Mouse (Mus musculus) erythroid progenitor cell, adult 5-6 weeks (primary cell): ENCODE data around the gene Csf2rb2. TPM values are rescaled to one million over a fixed set of nuclear protein-coding genes. Genes with fewer than 3 reads are reported as not detected.
"Not testable (repeated sequence)": the region's sequence is repeated elsewhere in the genome, so short reads cannot be mapped to it uniquely, and the experiment has no call there.

ENCODE experiments used
- ATAC-seq: replicated peaks from 2 replicates; pipeline ENCODE4 v1.8.0; 2016; ENCODE audit warnings: moderate number of reproducible peaks, mild to moderate bottlenecking, moderate TSS enrichment, inconsistent platforms; ENCODE audit not compliant: poor library complexity, low FRiP score, severe bottlenecking
- total RNA-seq, 2 experiments: library from RNA; stranded (forward) in 1 of 2; stranded (reverse) in 1 of 2; fragments of 150-400 nt in 1 of 2; fragments of 186-747, 209-891 nt in 1 of 2; gene quantifications; 2 replicates each; pipeline versions ENCODE4 v1.2.3 to v1.2.4; 2015 to 2017; ENCODE audit warnings: low replicate concordance in 2 of 2

Csf2rb2 gene
- total RNA-seq, 2 experiments from 2014 or later, result 5.0 TPM; not detected in 1

- no peak for ATAC-seq
Measured at GRCm38 (mm10) chr15:78320825-78321496, 15.4 kb upstream of the Csf2rb2 start.

GRCm38 (mm10) chr15:78318338-78319171, 13.0 kb upstream of the Csf2rb2 start:
- not testable (repeated sequence) for ATAC-seq

GRCm38 (mm10) chr15:78313659-78314058, 8.1 kb upstream of the Csf2rb2 start:
- not testable (repeated sequence) for ATAC-seq

DNA sequence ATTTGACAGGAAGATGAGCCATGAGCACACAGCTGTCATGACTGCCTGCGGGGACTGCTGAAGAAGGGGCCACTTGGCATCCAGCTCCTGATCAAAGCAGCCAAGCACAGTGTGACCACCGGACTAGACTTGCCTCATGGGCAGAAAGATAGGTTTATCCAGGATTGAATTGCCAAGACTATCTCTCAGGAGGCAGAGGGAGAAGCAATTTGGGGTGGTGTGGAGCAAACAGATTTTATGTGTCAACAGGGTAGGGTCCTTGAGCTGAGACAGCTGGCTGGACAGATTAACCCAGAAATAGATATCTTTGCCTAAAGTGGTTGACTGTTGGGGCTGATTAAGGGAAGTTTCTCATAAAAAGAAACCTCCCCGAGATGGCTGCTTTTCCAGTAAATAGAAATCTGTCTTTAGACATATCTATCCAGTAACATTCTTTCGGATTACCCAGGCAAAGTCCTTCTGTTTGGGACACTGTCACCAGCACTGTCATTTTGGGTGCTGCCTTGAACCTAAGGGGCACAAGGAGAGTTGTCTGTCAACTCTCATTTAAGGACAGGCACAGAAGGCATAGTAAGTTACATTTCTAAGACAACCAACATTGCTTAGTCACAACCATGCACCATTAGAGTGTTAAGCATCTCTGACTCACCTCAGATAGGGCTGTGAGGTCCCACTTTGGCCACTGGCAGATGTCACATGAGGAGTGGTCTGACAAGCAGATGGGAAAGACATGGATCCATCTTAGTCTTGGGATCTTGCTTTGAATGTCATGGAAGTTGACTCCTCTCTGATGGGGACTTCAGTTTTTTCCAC, 7.1 kb upstream of the Csf2rb2 start:
- ATAC-seq, result not testable (repeated sequence)

- no peak for ATAC-seq
Measured at GRCm38 (mm10) chr15:78310971-78311370, 5.5 kb upstream of the Csf2rb2 start.

DNA sequence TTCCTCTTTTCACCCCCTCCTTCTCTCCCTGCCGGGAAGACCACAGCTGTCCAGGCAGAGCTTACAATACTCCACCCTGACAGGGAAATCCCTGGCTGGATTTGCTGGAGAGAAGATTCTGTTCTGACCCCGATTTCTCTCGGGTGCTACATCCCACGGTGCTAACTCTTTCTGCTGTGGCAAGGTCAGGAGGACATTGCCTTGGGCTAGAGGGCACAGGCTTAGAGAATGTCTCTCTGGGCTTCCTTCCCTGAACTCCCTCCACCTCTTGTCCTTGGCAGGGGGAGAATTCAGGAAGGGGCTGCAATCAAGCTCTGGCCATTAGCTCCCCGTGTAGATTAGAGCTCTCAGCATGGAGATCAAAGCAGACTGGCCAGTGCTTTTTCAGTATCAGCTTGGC, 4.3 kb upstream of the Csf2rb2 start:
- ATAC-seq, result no peak

DNA sequence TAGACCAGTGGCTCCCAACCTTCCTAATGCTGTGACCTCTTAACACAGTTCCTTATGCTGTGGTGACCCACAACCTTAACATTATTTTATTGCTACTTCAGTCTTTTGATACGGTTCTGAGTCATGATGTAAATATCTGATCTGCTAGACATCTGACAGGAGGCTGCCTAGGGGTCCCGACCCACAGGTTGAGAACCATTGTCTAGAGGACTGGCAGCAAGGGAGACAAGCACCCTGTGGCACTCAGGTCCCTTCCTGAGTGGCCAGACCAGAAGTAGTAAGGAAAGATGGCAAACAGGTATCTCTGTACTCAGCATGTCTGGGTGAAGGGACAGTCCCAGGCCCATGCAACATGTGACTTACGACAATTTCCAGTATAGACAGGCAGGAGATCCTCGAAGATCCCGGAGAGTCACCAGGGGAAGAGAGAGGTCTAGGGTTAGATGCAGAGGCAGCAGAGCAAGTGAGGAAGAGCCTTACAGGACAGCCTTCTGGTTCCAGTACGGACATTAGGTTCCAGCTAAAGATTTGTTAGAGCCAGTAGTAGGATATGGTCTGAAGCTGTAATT, 1.8 kb downstream of the Csf2rb2 start:
- no peak for ATAC-seq

DNA sequence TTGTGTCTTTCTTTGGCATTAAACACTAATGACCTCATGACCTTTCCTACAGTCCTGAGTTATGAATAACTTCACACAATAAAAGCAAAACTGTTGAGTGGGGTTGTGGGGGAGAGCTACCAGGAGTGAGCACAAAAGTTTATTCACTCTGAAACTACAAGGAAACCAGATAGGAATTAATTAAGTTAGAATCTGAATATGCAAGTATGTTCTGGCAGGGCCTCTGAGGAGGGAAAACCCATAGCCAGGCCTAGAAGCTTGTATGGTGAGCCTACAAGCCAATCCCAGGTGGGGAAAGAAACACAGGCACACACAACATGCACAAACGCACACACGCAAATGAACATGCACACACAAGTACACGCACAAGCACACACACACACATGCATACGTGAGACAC, 2.8 kb downstream of the Csf2rb2 start:
- no peak for ATAC-seq

GRCm38 (mm10) chr15:78300773-78301172, 4.7 kb downstream of the Csf2rb2 start:
- ATAC-seq, result no peak

GRCm38 (mm10) chr15:78299641-78300040, 5.9 kb downstream of the Csf2rb2 start:
- ATAC-seq, result no peak

GRCm38 (mm10) chr15:78298558-78298957, 7.0 kb downstream of the Csf2rb2 start:
- ATAC-seq, result no peak

DNA sequence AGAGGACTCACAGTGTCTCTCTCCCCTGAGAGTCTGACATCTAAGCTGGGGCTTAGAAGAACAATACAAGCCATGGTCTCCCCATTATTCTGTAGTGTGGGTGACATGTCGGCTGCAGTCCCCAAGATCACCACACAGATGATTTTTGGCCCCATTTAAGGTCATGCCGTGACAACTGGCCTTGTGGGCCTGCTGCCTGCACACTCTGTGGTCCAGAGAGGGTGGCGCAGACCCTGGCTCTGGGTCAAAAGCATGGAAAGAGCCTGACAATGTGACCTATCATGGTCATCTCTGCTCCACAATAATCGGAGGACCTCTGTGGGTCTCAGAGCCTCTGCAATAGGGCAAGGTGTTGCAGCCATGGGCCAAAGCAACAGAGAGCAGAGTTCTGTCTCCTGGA, 11.8 kb downstream of the Csf2rb2 start:
- ATAC-seq, result no peak

GRCm38 (mm10) chr15:78293228-78293627, 12.3 kb downstream of the Csf2rb2 start:
- ATAC-seq, result not testable (repeated sequence)

DNA sequence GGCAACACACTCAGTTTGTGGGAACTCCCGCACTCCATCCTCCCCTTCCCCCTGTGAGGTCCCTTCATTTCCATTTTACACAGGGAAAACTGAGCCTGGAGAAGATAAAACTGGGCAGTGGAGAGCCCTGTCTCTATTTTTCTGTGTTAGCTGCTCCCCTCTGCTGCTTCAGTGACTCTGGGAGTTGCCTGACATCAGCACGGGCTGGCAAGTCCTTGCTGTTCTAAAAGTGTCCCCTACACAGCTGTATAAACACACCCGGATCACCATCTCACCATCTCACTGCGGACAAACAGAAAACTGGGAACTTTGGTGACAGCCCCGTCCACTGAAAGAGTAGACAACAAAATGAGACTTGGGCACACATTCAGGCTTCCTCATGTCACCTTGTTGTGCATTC, 15.7 kb downstream of the Csf2rb2 start:
- ATAC-seq, result not testable (repeated sequence)

DNA sequence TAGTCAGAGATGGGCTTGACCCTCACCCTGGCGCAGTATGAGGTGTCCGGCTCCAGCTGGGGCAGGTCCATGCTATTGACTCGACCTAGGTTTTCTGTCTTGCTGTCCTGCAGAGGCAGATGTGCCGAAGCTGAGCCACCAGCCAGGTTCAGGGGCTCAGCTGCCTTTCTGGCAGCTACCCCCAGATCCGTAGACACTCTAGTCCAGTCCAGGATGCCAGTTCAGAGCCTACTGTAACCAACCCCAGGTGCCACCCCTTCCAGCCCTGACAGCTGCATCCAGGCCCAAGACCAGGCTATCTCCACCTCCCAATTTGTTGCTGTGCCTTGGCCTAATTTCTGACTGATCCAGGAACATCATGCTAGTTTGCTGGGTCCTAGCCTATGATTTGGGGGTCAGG, 17.6 kb downstream of the Csf2rb2 start:
- ATAC-seq, result no peak

DNA sequence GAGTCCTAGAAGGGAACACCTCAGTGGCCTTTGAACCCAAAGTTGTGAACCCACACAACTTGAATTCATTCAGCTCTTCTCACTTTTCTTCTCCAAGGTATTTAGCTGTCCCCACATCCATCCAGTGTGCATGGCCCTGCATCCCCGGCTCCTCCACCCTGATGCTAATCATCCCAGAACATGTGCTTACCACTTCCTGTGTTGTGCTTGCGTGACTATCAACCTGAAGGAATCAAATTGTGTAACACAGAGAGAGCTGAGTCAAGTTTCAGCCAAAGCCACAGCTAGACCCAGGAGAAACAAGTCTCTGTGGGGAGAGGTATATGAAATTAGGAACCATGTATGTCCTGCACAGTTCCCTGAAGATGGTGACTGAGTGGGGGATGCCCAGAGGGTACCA, 27.2 kb downstream of the Csf2rb2 start:
- no peak for ATAC-seq

- no peak for ATAC-seq
Measured at GRCm38 (mm10) chr15:78271208-78271607, 34.3 kb downstream of the Csf2rb2 start.

GRCm38 (mm10) chr15:78267865-78268264, 37.7 kb downstream of the Csf2rb2 start:
- ATAC-seq, result peak; percentile 91

GRCm38 (mm10) chr15:78267441-78267840, 38.1 kb downstream of the Csf2rb2 start:
- ATAC-seq, result no peak

GRCm38 (mm10) chr15:78263286-78263685, 42.2 kb downstream of the Csf2rb2 start:
- ATAC-seq, result no peak
